ENCODE assay signal across 10 mouse cellular contexts in genomic region chr9:49722765-49723164, GRCm38 (mm10).
A peak's percentile ranks its signal among the peaks of the same experiment; 100 is the strongest.
DNase-seq lines count a peak whose midpoint lies in the region; ATAC-seq lines count a peak whose summit lies in the region.
"Had no signal": no experiment of that assay in that cellular context is flagged by ENCODE, and none has a peak within 500 bp of the region (broad histone marks: within the 10 kb centered on the region; RNA-seq: fewer than 3 reads in every experiment).

No protein-coding gene starts in this region.

- peaks cover 17% of the 10 kb centered on the region for H3K4me1 ChIP-seq in heart, embryonic 13.5 days
- H3K4me1 ChIP-seq in embryonic facial prominence, embryonic 10.5 days: peaks cover 7% of the 10 kb centered on the region

- H3K36me3 ChIP-seq in heart, embryonic 13.5 days: no peaks in the 10 kb centered on the region
- H3K36me3 ChIP-seq in embryonic facial prominence, embryonic 10.5 days (replicated peaks): no peaks in the 10 kb centered on the region

- H3K27ac ChIP-seq in heart, embryonic 13.5 days (replicated peaks): 0 out of 2 replicates have a peak overlapping the region, but pooled peaks have one; percentile 8
- H3K27ac ChIP-seq in embryonic facial prominence, embryonic 10.5 days (replicated peaks): no peak overlapping the region
- H3K27ac ChIP-seq: kidney, postnatal 0 days had no signal

- no peak overlapping the region for H3K9ac ChIP-seq in heart, embryonic 13.5 days
- H3K9ac ChIP-seq: lung, embryonic 14.5 days had no signal

- H3K4me3 ChIP-seq in heart, embryonic 13.5 days: no peak overlapping the region
- no peak overlapping the region for H3K4me3 ChIP-seq in embryonic facial prominence, embryonic 10.5 days

- H3K9me3 ChIP-seq in heart, embryonic 13.5 days: no peaks in the 10 kb centered on the region
- no peaks in the 10 kb centered on the region for H3K9me3 ChIP-seq in embryonic facial prominence, embryonic 10.5 days

- 73% methylated on average over 5 of the region's 5 CpGs for WGBS in heart, embryonic 13.5 days
- WGBS in embryonic facial prominence, embryonic 10.5 days: 86% methylated on average over 5 of the region's 5 CpGs

- no peaks in the 10 kb centered on the region for H3K27me3 ChIP-seq in heart, embryonic 13.5 days (replicated peaks)
- H3K27me3 ChIP-seq in embryonic facial prominence, embryonic 10.5 days (replicated peaks; ENCODE audit: low read depth, poor library complexity, severe bottlenecking): no peaks in the 10 kb centered on the region

- H3K4me2 ChIP-seq in heart, embryonic 13.5 days: no peak overlapping the region
- H3K4me2 ChIP-seq: lung, embryonic 14.5 days had no signal

- no peak for ATAC-seq in heart, embryonic 13.5 days (ENCODE audit: extremely low read depth, insufficient number of reproducible peaks, low FRiP score, low TSS enrichment)

- no peak for DNase-seq in heart, adult 9 months (ENCODE audit: low spot score in 2 of 2)
- DNase-seq in cerebellum, adult 9-10 months: peak; percentile 85
- DNase-seq in layer of hippocampus, postnatal 10 days (ENCODE audit: low spot score in 2 of 2): peak; percentile 58 to 70
- peak; percentile 28 for DNase-seq in right cerebral cortex, postnatal 14 days
- DNase-seq in embryonic facial prominence, embryonic 10.5 days (ENCODE audit: low spot score): no peak
- DNase-seq in lung, postnatal 4 days: no peak
- no peak for DNase-seq in thymus, postnatal 36 days
- DNase-seq: lung, embryonic 14.5 days had no signal

Comparison
In these comparisons a context has a peak if more than half of its experiments do, and no peak if none do; other contexts are left out.
1. DNase-seq: peak in cerebellum, adult 9-10 months (single experiment), layer of hippocampus, postnatal 10 days (2 of 2) and right cerebral cortex, postnatal 14 days (single experiment); none in heart, adult 9 months (0 of 2), embryonic facial prominence, embryonic 10.5 days (single experiment), lung, postnatal 4 days (0 of 2) and thymus, postnatal 36 days (0 of 2).